Mouse (Mus musculus) brain, embryonic 14.5 days (tissue): ENCODE data around the gene Cgref1.

Source experiments
- CTCF ChIP-seq: fragments of 200-500 bp; IDR thresholded peaks from 2 replicates; pipeline ENCODE4 v1.5.1; 2012; ENCODE audit warnings: inconsistent platforms, mild to moderate bottlenecking, moderate library complexity, borderline replicate concordance; ENCODE audit not compliant: insufficient read depth, insufficient read length; ENCODE audit errors: extremely low read depth
- POLR2A ChIP-seq: fragments of 200-500 bp; IDR thresholded peaks from 2 replicates; pipeline ENCODE4 v1.6.1; 2012; ENCODE audit warnings: mild to moderate bottlenecking, inconsistent platforms, borderline replicate concordance; ENCODE audit not compliant: poor library complexity, insufficient read depth, insufficient read length, severe bottlenecking; ENCODE audit errors: extremely low read depth

DNA sequence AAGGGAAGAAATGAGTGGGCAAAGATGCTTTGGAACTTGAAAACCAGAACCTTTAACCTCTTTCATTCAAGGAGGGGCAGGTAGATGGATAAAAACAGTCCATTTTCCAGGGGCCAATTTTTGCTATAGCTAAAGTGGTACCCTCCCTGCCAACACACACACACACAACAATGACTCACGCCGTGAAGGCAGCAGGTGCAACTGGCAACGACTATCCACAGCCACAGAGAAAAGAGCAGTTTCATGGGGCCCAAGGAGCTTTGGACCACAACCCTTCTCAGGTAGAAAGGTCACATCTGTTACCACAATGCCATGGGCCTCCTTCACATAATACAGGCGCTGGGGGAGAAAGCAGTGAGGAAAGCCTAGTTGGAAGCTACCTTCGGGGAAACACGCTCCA is 10.4 kb upstream of the Cgref1 start:
- TF ChIP-seq CTCF (no peak), POLR2A (no peak)
